Mouse (Mus musculus) ES-E14 (cell line): Measurements from ENCODE around the gene R3hcc1l.

ENCODE experiments used
- CHD2 ChIP-seq: IDR thresholded peaks from 2 replicates; pipeline ENCODE4 v1.6.1; 2014; ENCODE audit warnings: mild to moderate bottlenecking, low read depth, low read length, inconsistent platforms
- HCFC1 ChIP-seq: IDR thresholded peaks from 2 replicates; pipeline ENCODE4 v1.6.1; 2012; ENCODE audit warnings: low read length, inconsistent platforms, borderline replicate concordance; ENCODE audit not compliant: insufficient read depth
- MAFK ChIP-seq: IDR thresholded peaks from 2 replicates; pipeline ENCODE4 v1.6.1; 2014; ENCODE audit warnings: mild to moderate bottlenecking, low read depth, low read length, inconsistent platforms; ENCODE audit not compliant: insufficient read depth
- ZC3H11A ChIP-seq: IDR thresholded peaks from 2 replicates; pipeline ENCODE4 v1.6.1; 2012; ENCODE audit warnings: low read depth, mild to moderate bottlenecking, inconsistent platforms, low read length, borderline replicate concordance
- ZNF384 ChIP-seq: IDR thresholded peaks from 2 replicates; pipeline ENCODE4 v1.6.1; 2012; ENCODE audit warnings: low read depth, low read length, inconsistent platforms

GRCm38 (mm10) chr19:42539414-42540189 lies 21.0 kb downstream of the R3hcc1l start:
- TF ChIP-seq HCFC1 (no peak), MAFK (no peak), ZC3H11A (no peak), ZNF384 (no peak), CHD2 (no peak)
